Mouse (Mus musculus) kidney, postnatal 0 days (tissue): ENCODE measurements around the gene Gm28051. TPM values are rescaled to one million over a fixed set of nuclear protein-coding genes. Genes with fewer than 3 reads are reported as not detected.

Experiments used
- ATAC-seq: fragments of 200-750 bp; cut with Nextera tagmentation; replicated peaks from 2 replicates; pipeline ENCODE4 v1.8.0; 2017; ENCODE audit warnings: low read depth, moderate number of reproducible peaks, moderate TSS enrichment, moderate library complexity; ENCODE audit not compliant: low FRiP score
- DNase-seq: peaks from one replicate; pipeline ENCODE4 v3.0.0-alpha.2; 2016; ENCODE audit warnings: low spot score
- H3K27ac ChIP-seq: fragments of 300-500 bp; sonication (generic); 2 replicates; pipeline ENCODE4 v1.5.1; 2014; ENCODE audit warnings: mild to moderate bottlenecking
- H3K27me3 ChIP-seq: fragments of 300-500 bp; sonication (generic); 2 replicates; pipeline ENCODE4 v1.6.1; 2014; ENCODE audit warnings: low read length, mixed read lengths; ENCODE audit not compliant: insufficient read depth
- H3K36me3 ChIP-seq: fragments of 300-500 bp; sonication (generic); 2 replicates; pipeline ENCODE4 v1.6.1; 2014; ENCODE audit warnings: low read length, mixed read lengths; ENCODE audit not compliant: insufficient read depth
- H3K4me1 ChIP-seq: fragments of 300-500 bp; sonication (generic); replicated peaks from 2 replicates; pipeline ENCODE4 v1.6.1; 2014; ENCODE audit warnings: antibody characterized with exemption, low read length, mixed read lengths; ENCODE audit not compliant: insufficient read depth
- H3K4me2 ChIP-seq: fragments of 300-500 bp; sonication (generic); 2 replicates; pipeline ENCODE4 v1.6.1; 2014; ENCODE audit warnings: mild to moderate bottlenecking, low read length, moderate library complexity, mixed read lengths
- H3K4me3 ChIP-seq: fragments of 300-500 bp; sonication (generic); replicated peaks from 2 replicates; pipeline ENCODE4 v1.5.1; 2014; ENCODE audit warnings: low read depth, low read length
- H3K9ac ChIP-seq: fragments of 300-500 bp; sonication (generic); 2 replicates; pipeline ENCODE4 v1.6.1; 2014; ENCODE audit warnings: low read depth, low read length
- H3K9me3 ChIP-seq: fragments of 300-500 bp; sonication (generic); replicated peaks from 2 replicates; pipeline ENCODE4 v1.6.1; 2016; ENCODE audit warnings: low read length, inconsistent platforms, mixed read lengths
- CTCF ChIP-seq: IDR thresholded peaks from 2 replicates; pipeline ENCODE4 v1.5.1; 2016; ENCODE audit warnings: antibody characterized with exemption, low read depth, mild to moderate bottlenecking, moderate library complexity
- WGBS: fragments of 180-500 bp; shearing (Covaris S2); extraction: QIAGEN DNeasy Blood & Tissue Kit; methylation state at CpG from one replicate; pipeline ENCODE4 v1.1.7; 2014; 5-methylcytosine and 5-hydroxymethylcytosine counted together
- polyA plus RNA-seq: library from polyadenylated mRNA; unstranded; fragments of >200 nt; fragmentation: Nextera tagmentation; extraction: Ambion mirVana; gene quantifications from 2 replicates; pipeline ENCODE4 v1.2.1, GENCODE M21; 2015

The Gm28051 gene
- polyA plus RNA-seq, 1 experiment from 2014 or later, result not detected

GRCm38 (mm10) chr12:102722451-102722850, 35.1 kb downstream of the Gm28051 start:
- Histone ChIP-seq H3K4me2 (no peak overlapping the region), H3K9me3 (no peaks in the 10 kb centered on the region), H3K27ac (no peak overlapping the region), H3K27me3 (no peaks in the 10 kb centered on the region), H3K36me3 (no peaks in the 10 kb centered on the region), H3K4me1 (no peaks in the 10 kb centered on the region), H3K4me3 (no peak overlapping the region), H3K9ac (no peak overlapping the region)
- no peak for TF ChIP-seq CTCF
- 30% methylated on average over 11 of the region's 11 CpGs for WGBS
- ATAC-seq (peak; percentile 83), DNase-seq (peak; percentile 77)

GRCm38 (mm10) chr12:102719552-102720315, 37.8 kb downstream of the Gm28051 start:
- DNase-seq, result peak; percentile 84
- Histone ChIP-seq H3K4me1 (no peaks in the 10 kb centered on the region), H3K9ac (no peak overlapping the region), H3K9me3 (no peaks in the 10 kb centered on the region), H3K27me3 (no peaks in the 10 kb centered on the region), H3K4me2 (0 out of 2 replicates have a peak overlapping the region, but pooled peaks have one; percentile 23), H3K27ac (no peak overlapping the region), H3K36me3 (no peaks in the 10 kb centered on the region), H3K4me3 (no peak overlapping the region)
- WGBS, result 23% methylated on average over 13 of the region's 13 CpGs
- TF ChIP-seq CTCF, result peak; percentile 93
- ATAC-seq, result peak; percentile 34; the same call in 1 of the 2 replicates

GRCm38 (mm10) chr12:102714654-102715395, 42.7 kb downstream of the Gm28051 start:
- H3K4me2 ChIP-seq, result no peak overlapping the region
- H3K36me3 ChIP-seq, result no peaks in the 10 kb centered on the region
- no peak overlapping the region for H3K27ac ChIP-seq
- DNase-seq (no peak), ATAC-seq (no peak)
- no peak overlapping the region for H3K9ac ChIP-seq
- no peak overlapping the region for H3K4me3 ChIP-seq
- no peaks in the 10 kb centered on the region for H3K27me3 ChIP-seq
- H3K9me3 ChIP-seq, result no peaks in the 10 kb centered on the region
- no peak for TF ChIP-seq CTCF
- no peaks in the 10 kb centered on the region for H3K4me1 ChIP-seq
- WGBS, result 81% methylated on average over 10 of the region's 10 CpGs

- Histone ChIP-seq H3K4me3 (no peak overlapping the region), H3K4me2 (no peak overlapping the region), H3K4me1 (no peaks in the 10 kb centered on the region), H3K9ac (no peak overlapping the region), H3K27ac (no peak overlapping the region), H3K9me3 (no peaks in the 10 kb centered on the region), H3K36me3 (no peaks in the 10 kb centered on the region), H3K27me3 (no peaks in the 10 kb centered on the region)
- DNase-seq (no peak), ATAC-seq (no peak)
- TF ChIP-seq CTCF, result no peak
- 49% methylated on average over 2 of the region's 2 CpGs for WGBS
These were observed 43.4 kb downstream of the Gm28051 start for GRCm38 (mm10) chr12:102714116-102714515.

GRCm38 (mm10) chr12:102713153-102713865, 44.3 kb downstream of the Gm28051 start:
- no peaks in the 10 kb centered on the region for H3K27me3 ChIP-seq
- no peak for DNase-seq
- H3K27ac ChIP-seq, result peak overlapping the region; percentile 19; the same call in 1 of the 2 replicates
- H3K36me3 ChIP-seq, result no peaks in the 10 kb centered on the region
- TF ChIP-seq CTCF, result no peak
- no peak overlapping the region for H3K4me3 ChIP-seq
- WGBS, result 51% methylated on average over 20 of the region's 20 CpGs
- H3K4me1 ChIP-seq, result no peaks in the 10 kb centered on the region
- no peak overlapping the region for H3K9ac ChIP-seq
- no peak for ATAC-seq
- H3K9me3 ChIP-seq, result no peaks in the 10 kb centered on the region
- no peak overlapping the region for H3K4me2 ChIP-seq

GRCm38 (mm10) chr12:102710851-102711375, 46.7 kb downstream of the Gm28051 start:
- Histone ChIP-seq H3K4me3 (no peak overlapping the region), H3K27ac (no peak overlapping the region), H3K9ac (no peak overlapping the region), H3K4me1 (no peaks in the 10 kb centered on the region), H3K27me3 (no peaks in the 10 kb centered on the region), H3K36me3 (no peaks in the 10 kb centered on the region), H3K4me2 (no peak overlapping the region), H3K9me3 (no peaks in the 10 kb centered on the region)
- WGBS, result 63% methylated on average over 4 of the region's 4 CpGs
- DNase-seq, result no peak
- no peak for TF ChIP-seq CTCF
- ATAC-seq, result no peak
